Mouse (Mus musculus): ENCODE measurements around the gene Cdc42. TPM values are rescaled to one million over a fixed set of nuclear protein-coding genes. Genes with fewer than 3 reads are reported as not detected.
A peak's percentile ranks its signal among the peaks of the same experiment; 100 is the strongest.

The Cdc42 gene
- polyA plus RNA-seq, 1 experiment, result 298 TPM

DNA sequence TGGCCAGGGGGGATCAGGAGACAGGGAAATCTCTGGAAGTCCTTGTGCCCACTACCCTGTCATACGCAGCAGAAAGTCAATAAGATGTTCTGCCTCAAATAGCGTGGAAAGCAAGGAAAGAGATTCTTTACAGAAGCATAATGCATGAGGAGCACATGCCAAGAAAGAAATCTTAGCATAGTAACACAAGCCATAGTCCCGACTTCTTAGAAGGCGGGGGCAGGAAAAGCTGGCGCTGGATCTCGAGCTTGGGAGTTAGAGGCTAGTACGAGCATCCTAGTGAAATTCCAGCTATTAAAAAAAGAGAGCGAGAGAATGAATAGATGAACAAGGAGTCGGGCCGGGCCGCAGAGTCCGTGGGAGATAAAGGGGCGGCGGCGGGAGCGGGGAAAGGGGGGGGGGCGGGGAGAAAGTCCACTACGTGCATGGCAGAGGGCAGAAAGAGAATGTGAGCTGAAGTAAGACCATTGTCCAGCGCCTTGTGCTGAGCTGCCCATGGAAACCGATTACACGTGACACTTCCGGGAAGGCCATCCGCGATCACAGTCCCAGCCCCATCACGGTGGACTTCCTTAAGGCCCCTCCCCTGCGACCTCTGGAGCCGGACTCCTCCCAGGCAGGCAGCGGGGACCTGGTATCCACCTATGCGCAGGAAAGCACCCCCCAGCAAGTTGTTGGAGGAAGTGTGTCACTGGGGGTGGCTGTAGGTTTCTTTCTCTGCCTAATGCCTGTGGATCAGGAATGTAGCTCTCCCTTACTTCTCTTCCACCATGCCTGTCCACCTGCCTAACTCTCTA, 12.6 kb upstream of the Cdc42 start:
- no peak for TF ChIP-seq CEBPB (IDR thresholded peaks at IDR 0.05; ENCODE audit: insufficient read depth, poor library complexity, severe bottlenecking)
- TF ChIP-seq TCF3 (IDR thresholded peaks at IDR 0.05; ENCODE audit: insufficient read length, low read depth), result no peak
- no peak for TF ChIP-seq E2F4 (IDR thresholded peaks at IDR 0.05; ENCODE audit: insufficient read depth)
- no peak for TF ChIP-seq USF1 (IDR thresholded peaks at IDR 0.05; ENCODE audit: low read depth)
- no peak for TF ChIP-seq TCF12 (IDR thresholded peaks at IDR 0.05; ENCODE audit: insufficient read depth, poor library complexity, severe bottlenecking)
- TF ChIP-seq MAX (IDR thresholded peaks at IDR 0.05; ENCODE audit: low read depth), result no peak
- no peak for TF ChIP-seq MYOG (IDR thresholded peaks at IDR 0.05; ENCODE audit: control insufficient read depth in 1 of 3, insufficient read depth in 1 of 3, insufficient read length in 2 of 3, low read depth in 2 of 3)
- no peak for TF ChIP-seq MYOD1 (IDR thresholded peaks at IDR 0.05; ENCODE audit: control insufficient read depth in 1 of 3, insufficient read length in 2 of 3, low read depth in 2 of 3)
- no peak for TF ChIP-seq SRF (IDR thresholded peaks at IDR 0.05; ENCODE audit: control insufficient read depth, insufficient read length, low read depth)
- TF ChIP-seq REST (IDR thresholded peaks at IDR 0.05; ENCODE audit: insufficient read depth, insufficient read length), result no peak
- TF ChIP-seq POLR2A (IDR thresholded peaks at IDR 0.05; ENCODE audit: insufficient read length, low read depth), result no peak
- H3K36me3 ChIP-seq (ENCODE audit: control insufficient read depth, insufficient read depth), result no peaks in the 10 kb centered on the region
- H3K4me3 ChIP-seq, result no peak overlapping the region

DNA sequence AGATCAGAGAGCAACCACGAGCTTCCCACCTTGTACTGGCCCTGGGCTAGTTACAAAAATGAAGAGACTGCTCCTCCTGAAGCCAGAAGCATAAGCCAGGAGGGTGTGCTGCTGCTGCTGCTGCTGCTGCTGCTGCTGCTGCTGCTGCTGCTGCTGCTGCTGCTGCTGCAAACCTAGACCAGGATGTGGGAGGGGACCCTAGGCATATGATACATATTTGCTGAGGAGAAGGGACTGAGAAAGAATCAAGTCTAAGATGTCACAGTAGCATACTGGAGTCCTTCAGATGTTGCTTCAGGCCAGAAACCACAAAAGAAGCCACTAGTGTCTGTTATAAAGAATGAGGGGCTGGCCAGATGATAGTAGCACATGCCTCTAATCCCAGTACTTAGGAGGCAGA, 10.7 kb upstream of the Cdc42 start:
- H3K27me3 ChIP-seq (ENCODE audit: control insufficient read depth, insufficient read depth, insufficient read length), result no peaks in the 10 kb centered on the region
- H3ac ChIP-seq (ENCODE audit: control insufficient read depth, insufficient read length), result no peak overlapping the region
- TF ChIP-seq SRF (IDR thresholded peaks at IDR 0.05; ENCODE audit: control insufficient read depth, insufficient read length, low read depth), result no peak
- no peak for TF ChIP-seq USF1 (IDR thresholded peaks at IDR 0.05; ENCODE audit: low read depth)
- TF ChIP-seq MYOD1 (IDR thresholded peaks at IDR 0.05; ENCODE audit: control insufficient read depth in 1 of 3, insufficient read length in 2 of 3, low read depth in 2 of 3), result no peak
- no peak for TF ChIP-seq MYOG (IDR thresholded peaks at IDR 0.05; ENCODE audit: control insufficient read depth in 1 of 3, insufficient read depth in 1 of 3, insufficient read length in 2 of 3, low read depth in 2 of 3)
- no peak for TF ChIP-seq E2F4 (IDR thresholded peaks at IDR 0.05; ENCODE audit: insufficient read depth)
- no peak for TF ChIP-seq REST (IDR thresholded peaks at IDR 0.05; ENCODE audit: insufficient read depth, insufficient read length)
- H3K36me3 ChIP-seq (ENCODE audit: control insufficient read depth, insufficient read depth), result no peaks in the 10 kb centered on the region
- no peak overlapping the region for H3K4me3 ChIP-seq
- H3K4me2 ChIP-seq (ENCODE audit: low read depth), result peak overlapping the region; percentile 96
- H3K79me2 ChIP-seq (ENCODE audit: control insufficient read depth, insufficient read depth), result no peaks in the 10 kb centered on the region

More for the DNA sequence above, 12.6 kb upstream of the Cdc42 start:
- no peaks in the 10 kb centered on the region for H3K79me2 ChIP-seq (ENCODE audit: control insufficient read depth, insufficient read depth)
- H3ac ChIP-seq (ENCODE audit: control insufficient read depth, insufficient read length), result no peak overlapping the region
- H3K27me3 ChIP-seq (ENCODE audit: control insufficient read depth, insufficient read depth, insufficient read length), result no peaks in the 10 kb centered on the region
- H3K4me2 ChIP-seq (ENCODE audit: low read depth), result no peak overlapping the region

GRCm38 (mm10) chr4:137367275-137368088, 10.0 kb upstream of the Cdc42 start:
- H3ac ChIP-seq (ENCODE audit: control insufficient read depth, insufficient read length), result no peak overlapping the region
- TF ChIP-seq MYOD1 (IDR thresholded peaks at IDR 0.05; ENCODE audit: control insufficient read depth in 1 of 3, insufficient read length in 2 of 3, low read depth in 2 of 3) (peak; percentile 14 to 59 (median 15)), CEBPB (IDR thresholded peaks at IDR 0.05; ENCODE audit: insufficient read depth, poor library complexity, severe bottlenecking) (peak; percentile 84), USF1 (IDR thresholded peaks at IDR 0.05; ENCODE audit: low read depth) (no peak), SRF (IDR thresholded peaks at IDR 0.05; ENCODE audit: control insufficient read depth, insufficient read length, low read depth) (no peak), MYOG (IDR thresholded peaks at IDR 0.05; ENCODE audit: control insufficient read depth in 1 of 3, insufficient read depth in 1 of 3, insufficient read length in 2 of 3, low read depth in 2 of 3) (peak in 2 of 3 experiments; percentile 35 to 56), REST (IDR thresholded peaks at IDR 0.05; ENCODE audit: insufficient read depth, insufficient read length) (no peak), TCF12 (IDR thresholded peaks at IDR 0.05; ENCODE audit: insufficient read depth, poor library complexity, severe bottlenecking) (peak; percentile 16), POLR2A (IDR thresholded peaks at IDR 0.05; ENCODE audit: insufficient read length, low read depth) (no peak)
- H3K36me3 ChIP-seq (ENCODE audit: control insufficient read depth, insufficient read depth), result no peaks in the 10 kb centered on the region
- no peaks in the 10 kb centered on the region for H3K79me2 ChIP-seq (ENCODE audit: control insufficient read depth, insufficient read depth)
- H3K4me3 ChIP-seq, result no peak overlapping the region
- no peaks in the 10 kb centered on the region for H3K27me3 ChIP-seq (ENCODE audit: control insufficient read depth, insufficient read depth, insufficient read length)
- peak overlapping the region; percentile 96 for H3K4me2 ChIP-seq (ENCODE audit: low read depth)

DNA sequence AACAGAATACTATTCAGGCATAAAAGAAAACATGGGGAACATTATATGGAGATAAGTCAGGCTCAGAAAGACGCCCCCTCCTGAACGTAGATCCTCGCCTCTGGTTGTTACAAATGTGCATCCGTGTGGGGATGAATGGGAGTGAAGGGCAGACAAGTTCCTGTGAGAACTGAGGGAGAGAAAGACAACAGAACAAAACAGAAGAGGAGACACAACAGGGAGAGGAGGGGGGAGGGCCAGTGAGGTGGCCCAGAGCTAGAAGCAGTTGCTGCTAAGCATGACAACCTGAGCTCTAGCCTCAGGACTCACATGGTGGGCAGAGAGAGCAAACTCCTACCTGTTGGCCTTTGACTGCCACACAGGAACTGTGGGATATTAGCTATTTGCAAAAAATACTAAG, 8.6 kb upstream of the Cdc42 start:
- Histone ChIP-seq H3K27me3 (ENCODE audit: control insufficient read depth, insufficient read depth, insufficient read length) (no peaks in the 10 kb centered on the region), H3K36me3 (ENCODE audit: control insufficient read depth, insufficient read depth) (no peaks in the 10 kb centered on the region), H3K79me2 (ENCODE audit: control insufficient read depth, insufficient read depth) (no peaks in the 10 kb centered on the region), H3K4me3 (no peak overlapping the region), H3K4me2 (ENCODE audit: low read depth) (no peak overlapping the region), H3ac (ENCODE audit: control insufficient read depth, insufficient read length) (no peak overlapping the region)
- TF ChIP-seq MYOG (IDR thresholded peaks at IDR 0.05; ENCODE audit: control insufficient read depth in 1 of 3, insufficient read depth in 1 of 3, insufficient read length in 2 of 3, low read depth in 2 of 3), result no peak
- TF ChIP-seq MAX (IDR thresholded peaks at IDR 0.05; ENCODE audit: low read depth), result no peak
- TF ChIP-seq SRF (IDR thresholded peaks at IDR 0.05; ENCODE audit: control insufficient read depth, insufficient read length, low read depth), result no peak
- TF ChIP-seq MYOD1 (IDR thresholded peaks at IDR 0.05; ENCODE audit: control insufficient read depth in 1 of 3, insufficient read length in 2 of 3, low read depth in 2 of 3), result no peak
